Mouse (Mus musculus) CH12.LX (cell line): ENCODE measurements around the gene Epha6. TPM values are rescaled to one million over a fixed set of nuclear protein-coding genes. Genes with fewer than 3 reads are reported as not detected.

Experiments used
- DNase-seq: peaks from one replicate; pipeline ENCODE4 v3.0.0-alpha.2; 2013; ENCODE audit errors: extremely low read depth
- H3K27ac ChIP-seq: 2 replicates; pipeline ENCODE4 v1.5.1; 2012; ENCODE audit warnings: low read depth, mild to moderate bottlenecking, control low read depth, moderate library complexity; ENCODE audit not compliant: insufficient read depth
- H3K27me3 ChIP-seq: replicated peaks from 2 replicates; pipeline ENCODE3; 2012; ENCODE audit warnings: inconsistent platforms
- H3K36me3 ChIP-seq, 2 experiments: replicated peaks in 1 of 2; 2 replicates each; pipeline versions ENCODE3 to v1.6.1; 2012; ENCODE audit warnings: inconsistent platforms in 1 of 2, low read length in 1 of 2, mild to moderate bottlenecking in 1 of 2, mixed read lengths in 1 of 2, moderate library complexity in 1 of 2; ENCODE audit not compliant: control insufficient read depth in 1 of 2, insufficient read depth in 1 of 2
- H3K4me1 ChIP-seq, 2 experiments: 2 replicates each; pipeline ENCODE4 v1.6.1; 2012; ENCODE audit warnings: inconsistent platforms in 1 of 2, moderate library complexity in 1 of 2; ENCODE audit not compliant: insufficient read depth in 2 of 2, control insufficient read depth in 1 of 2
- H3K4me2 ChIP-seq: 2 replicates; pipeline ENCODE4 v1.6.1; 2012; ENCODE audit warnings: low read depth, mild to moderate bottlenecking, control low read depth; ENCODE audit not compliant: poor library complexity, insufficient read depth, severe bottlenecking
- H3K4me3 ChIP-seq, 3 experiments: fragments of 150-350 bp in 1 of 3; sonication (generic) in 1 of 3; replicated peaks in 1 of 3; 2 replicates each; pipeline versions ENCODE3 to v1.5.1; 2011 to 2012; ENCODE audit warnings: low read depth in 2 of 3, low read length in 2 of 3, mild to moderate bottlenecking in 2 of 3, moderate library complexity in 2 of 3, control low read depth in 1 of 3, improper control_type of control experiment in 1 of 3, inconsistent platforms in 1 of 3, mixed read lengths in 1 of 3; ENCODE audit not compliant: poor library complexity in 1 of 3
- H3K79me2 ChIP-seq: replicated peaks from 2 replicates; pipeline ENCODE4 v1.6.1; 2012; ENCODE audit warnings: mild to moderate bottlenecking, moderate library complexity; ENCODE audit not compliant: control insufficient read depth, poor library complexity, insufficient read depth, severe bottlenecking; ENCODE audit errors: extremely low read depth
- H3K9ac ChIP-seq: 2 replicates; pipeline ENCODE4 v1.6.1; 2012; ENCODE audit warnings: low read depth, mild to moderate bottlenecking, control low read depth, moderate library complexity; ENCODE audit not compliant: insufficient read depth
- H3K9me3 ChIP-seq: replicated peaks from 2 replicates; pipeline ENCODE3; 2012; ENCODE audit warnings: low read length, inconsistent platforms, mixed read lengths
- BHLHE40 ChIP-seq: IDR thresholded peaks from 2 replicates; pipeline ENCODE4 v1.6.1; 2011; ENCODE audit warnings: mild to moderate bottlenecking, low read depth, low read length, improper control_type of control experiment
- CHD1 ChIP-seq: IDR thresholded peaks from 2 replicates; pipeline ENCODE4 v1.6.1; 2012; ENCODE audit warnings: low read depth, low read length, improper control_type of control experiment, inconsistent platforms
- CHD2 ChIP-seq: IDR thresholded peaks from 2 replicates; pipeline ENCODE4 v1.6.1; 2011; ENCODE audit warnings: low read length, improper control_type of control experiment
- CTCF ChIP-seq, 2 experiments: IDR thresholded peaks in 1 of 2; conservative IDR thresholded peaks in 1 of 2; 2 replicates each; pipeline ENCODE4 v1.5.1; 2011 to 2012; ENCODE audit warnings: low read depth in 2 of 2, low read length in 2 of 2, improper control_type of control experiment in 1 of 2, inconsistent platforms in 1 of 2, mild to moderate bottlenecking in 1 of 2, moderate library complexity in 1 of 2
- E2F4 ChIP-seq: IDR thresholded peaks from 2 replicates; pipeline ENCODE4 v1.6.1; 2011; ENCODE audit warnings: low read depth, low read length, improper control_type of control experiment; ENCODE audit not compliant: insufficient replicate concordance
- IRF4 ChIP-seq: IDR thresholded peaks from 2 replicates; pipeline ENCODE4 v1.6.1; 2014; ENCODE audit warnings: low read depth, mild to moderate bottlenecking, inconsistent platforms, low read length, improper control_type of control experiment
- JUND ChIP-seq: conservative IDR thresholded peaks from 2 replicates; pipeline ENCODE4 v1.6.1; 2011; ENCODE audit warnings: low read depth, low read length, improper control_type of control experiment
- KAT2A ChIP-seq: IDR thresholded peaks from 2 replicates; pipeline ENCODE4 v1.6.1; 2012; ENCODE audit warnings: low read length, improper control_type of control experiment, inconsistent platforms; ENCODE audit not compliant: insufficient replicate concordance
- MAX ChIP-seq: IDR thresholded peaks from 2 replicates; pipeline ENCODE4 v1.6.1; 2011; ENCODE audit warnings: low read length, improper control_type of control experiment
- MAZ ChIP-seq: IDR thresholded peaks from 2 replicates; pipeline ENCODE4 v1.6.1; 2012; ENCODE audit warnings: low read depth, mild to moderate bottlenecking, inconsistent platforms, low read length, improper control_type of control experiment, moderate library complexity
- MEF2A ChIP-seq: IDR thresholded peaks from 2 replicates; pipeline ENCODE4 v1.6.1; 2014; ENCODE audit warnings: low read depth, mild to moderate bottlenecking, inconsistent platforms, low read length, improper control_type of control experiment, borderline replicate concordance
- MXI1 ChIP-seq: IDR thresholded peaks from 2 replicates; pipeline ENCODE4 v1.6.1; 2011; ENCODE audit warnings: mild to moderate bottlenecking, low read depth, low read length, improper control_type of control experiment
- MYC ChIP-seq: IDR thresholded peaks from 2 replicates; pipeline ENCODE4 v1.6.1; 2011; ENCODE audit warnings: low read depth, mild to moderate bottlenecking, improper control_type of control experiment, low read length
- NRF1 ChIP-seq: IDR thresholded peaks from 2 replicates; pipeline ENCODE4 v1.6.1; 2014; ENCODE audit warnings: low read depth, mild to moderate bottlenecking, inconsistent platforms, low read length, improper control_type of control experiment, moderate library complexity
- PAX5 ChIP-seq: IDR thresholded peaks from 2 replicates; pipeline ENCODE4 v1.6.1; 2012; ENCODE audit warnings: low read length, inconsistent platforms, mixed read lengths
- POLR2A ChIP-seq: IDR thresholded peaks from 2 replicates; pipeline ENCODE4 v1.6.1; 2011; ENCODE audit warnings: low read depth, mild to moderate bottlenecking, improper control_type of control experiment, low read length
- POLR2AphosphoS2 ChIP-seq: IDR thresholded peaks from 2 replicates; pipeline ENCODE4 v1.6.1; 2011; ENCODE audit warnings: low read depth, low read length, improper control_type of control experiment
- RAD21 ChIP-seq: IDR thresholded peaks from 2 replicates; pipeline ENCODE4 v1.6.1; 2011; ENCODE audit warnings: low read depth, mild to moderate bottlenecking, low read length, improper control_type of control experiment, moderate library complexity
- RCOR1 ChIP-seq: conservative IDR thresholded peaks from 2 replicates; pipeline ENCODE4 v1.6.1; 2012; ENCODE audit warnings: low read depth, mild to moderate bottlenecking, inconsistent platforms, low read length, improper control_type of control experiment
- SIN3A ChIP-seq: IDR thresholded peaks from 2 replicates; pipeline ENCODE4 v1.6.1; 2012; ENCODE audit warnings: low read length, improper control_type of control experiment, inconsistent platforms
- TBP ChIP-seq: conservative IDR thresholded peaks from 2 replicates; pipeline ENCODE4 v1.6.1; 2011; ENCODE audit warnings: low read depth, low read length, improper control_type of control experiment
- TCF12 ChIP-seq: IDR thresholded peaks from 2 replicates; pipeline ENCODE4 v1.6.1; 2014; ENCODE audit warnings: low read depth, mild to moderate bottlenecking, inconsistent platforms, low read length, improper control_type of control experiment
- USF2 ChIP-seq: conservative IDR thresholded peaks from 2 replicates; pipeline ENCODE4 v1.6.1; 2011; ENCODE audit warnings: low read depth, low read length, improper control_type of control experiment
- ZC3H11A ChIP-seq: IDR thresholded peaks from 2 replicates; pipeline ENCODE4 v1.6.1; 2012; ENCODE audit warnings: low read depth, mild to moderate bottlenecking, inconsistent platforms, low read length, improper control_type of control experiment
- ZNF384 ChIP-seq: IDR thresholded peaks from 2 replicates; pipeline ENCODE4 v1.6.1; 2012; ENCODE audit warnings: low read depth, low read length, improper control_type of control experiment, inconsistent platforms
- dilution Hi-C: fragments of 300-500 bp; cut with MboI; formaldehyde crosslinking; loops from 2 replicates; pipeline ENCODE4 v1.14.3; 2020; ENCODE audit warnings: low sequenced_read_pairs; ENCODE audit not compliant: extremely low pct_unique_long_range_greater_than_20kb, extremely low pct_ligation_motif_present
- in situ Hi-C: fragments of 300-500 bp; cut with MboI; formaldehyde crosslinking; loops from 3 replicates; pipeline ENCODE4 v1.14.3; 2019; ENCODE audit warnings: low sequenced_read_pairs, low pct_ligation_motif_present, low pct_unique_long_range_greater_than_20kb, mixed read lengths
- polyA plus RNA-seq: library from polyadenylated mRNA; unstranded; fragments of >175 nt; gene quantifications from 2 replicates; pipeline ENCODE4 v1.2.1, GENCODE M21; 2012; ENCODE audit warnings: low read depth; ENCODE audit not compliant: insufficient read length
- total RNA-seq, 2 experiments: library from RNA; depleted of rRNA; stranded (reverse); fragments of 300-350 nt in 1 of 2; fragments of >200 nt in 1 of 2; gene quantifications; 2 replicates each; pipeline ENCODE4 v1.2.3; 2012 to 2014

Gene Epha6
- total RNA-seq (2012; rRNA removed) (not detected in 2 replicates), total RNA-seq (2014; rRNA removed) (not detected in 2 replicates), polyA plus RNA-seq (not detected in 2 replicates)

DNA sequence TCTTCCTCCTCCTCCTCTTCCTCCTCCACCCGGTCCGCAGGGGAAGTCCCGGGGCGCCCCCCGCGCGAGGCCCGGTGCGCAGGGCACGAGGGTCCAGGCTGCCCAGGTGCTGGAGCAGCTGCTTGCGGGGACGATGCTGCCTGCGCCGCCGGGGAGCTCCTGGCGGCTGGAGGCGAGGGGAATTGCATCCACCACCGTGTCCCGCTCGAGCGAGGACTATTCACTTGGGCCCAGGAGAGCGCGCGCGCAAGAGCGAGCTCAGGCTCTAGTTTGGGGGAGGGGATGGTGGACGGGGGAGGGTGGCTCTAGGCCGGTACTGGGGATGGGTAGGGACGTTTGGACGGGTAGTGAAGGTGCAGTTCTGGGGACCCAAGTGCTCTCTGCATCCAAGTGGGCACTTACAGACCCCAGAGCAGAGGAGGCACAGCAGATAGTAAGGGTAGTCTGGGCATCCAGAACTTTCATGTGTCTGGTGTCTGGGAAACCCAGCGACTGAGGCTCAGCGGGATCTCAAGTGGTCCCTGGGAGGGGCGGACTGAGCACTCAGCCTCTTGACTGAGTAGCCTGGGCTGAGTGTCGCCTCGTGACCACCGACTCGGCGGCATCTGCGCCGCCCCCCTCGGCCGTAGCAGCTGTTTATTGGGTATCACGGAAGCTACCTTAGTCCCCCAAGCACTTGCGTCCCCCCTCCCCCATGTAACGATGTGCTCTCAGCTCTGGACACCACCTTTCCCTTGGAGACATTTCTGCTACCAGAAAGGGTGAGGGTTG lies at the start of gene Epha6:
Gene Epha6, minus strand, starts transcription at position 471 of the 771 bp plus-strand sequence.
- peaks cover 43% of the 10 kb centered on the region for H3K9me3 ChIP-seq
- no peaks in the 10 kb centered on the region for H3K4me1 ChIP-seq
- in situ Hi-C loops (no loop called here), dilution Hi-C loops (no loop called here)
- no peak within 1 kb of the TSS for H3K4me3 ChIP-seq
- H3K9ac ChIP-seq, result no peak within 1 kb of the TSS
- no peak within 1 kb of the TSS for H3K4me2 ChIP-seq
- no peaks in the 10 kb centered on the region for H3K36me3 ChIP-seq
- TF ChIP-seq RAD21, result no peak
- TF ChIP-seq TCF12, result no peak
- no peak for TF ChIP-seq ZNF384
- no peak for TF ChIP-seq KAT2A
- TF ChIP-seq IRF4, result no peak
- TF ChIP-seq RCOR1, result no peak
- TF ChIP-seq MAX, result no peak
- TF ChIP-seq TBP, result no peak
- no peak for TF ChIP-seq POLR2A
- no peak for TF ChIP-seq BHLHE40
- TF ChIP-seq CHD1, result no peak
- no peak for TF ChIP-seq NRF1
- no peak within 1 kb of the TSS for H3K27ac ChIP-seq
- H3K79me2 ChIP-seq, result no peaks in the 10 kb centered on the region
- DNase-seq, result no peak
- no peaks in the 10 kb centered on the region for H3K27me3 ChIP-seq

DNA sequence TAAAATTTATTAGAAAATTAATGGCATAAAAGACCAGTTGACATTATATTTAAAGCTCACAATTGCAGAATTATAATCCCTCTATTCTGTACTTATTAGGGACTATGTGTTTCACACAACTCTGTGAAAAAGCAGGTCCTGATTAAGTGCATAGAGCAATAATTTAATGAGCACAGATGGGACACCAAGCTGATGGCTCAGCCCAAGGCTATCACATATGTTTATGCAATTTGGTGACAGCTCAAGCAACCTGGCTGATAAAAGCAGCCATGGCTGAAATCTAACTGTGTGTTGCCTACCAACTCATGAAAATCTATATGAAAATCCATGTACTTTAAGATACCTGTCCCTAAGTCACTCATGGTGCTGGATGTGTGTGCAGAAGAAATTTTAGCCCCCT lies 46.4 kb upstream of the Epha6 start:
- no peak overlapping the region for H3K27ac ChIP-seq
- H3K9me3 ChIP-seq, result peaks cover 27% of the 10 kb centered on the region
- H3K79me2 ChIP-seq, result no peaks in the 10 kb centered on the region
- H3K36me3 ChIP-seq, result no peaks in the 10 kb centered on the region
- H3K4me3 ChIP-seq, result no peak overlapping the region
- dilution Hi-C loops (no loop called here), in situ Hi-C loops (no loop called here)
- H3K27me3 ChIP-seq, result no peaks in the 10 kb centered on the region
- H3K4me1 ChIP-seq, result no peaks in the 10 kb centered on the region
- TF ChIP-seq POLR2AphosphoS2 (no peak), TBP (no peak), CTCF (conservative IDR thresholded peaks at IDR 0.05 in 1 of 2, IDR thresholded peaks at IDR 0.05 in 1 of 2; ENCODE audit: low read depth in 2 of 2, low read length in 2 of 2) (no peak), CHD2 (no peak), ZC3H11A (no peak), MYC (no peak), E2F4 (no peak), PAX5 (no peak), MAZ (no peak), SIN3A (no peak), KAT2A (no peak), RCOR1 (no peak), TCF12 (no peak), MEF2A (no peak), IRF4 (no peak), POLR2A (no peak), RAD21 (no peak), JUND (no peak), USF2 (no peak), MXI1 (no peak)
- no peak overlapping the region for H3K4me2 ChIP-seq
- H3K9ac ChIP-seq, result no peak overlapping the region
- no peak for DNase-seq
